27 mouse cellular contexts compared by ENCODE assay signal in genomic region chr4:95020201-95020600, GRCm38 (mm10).
"Had no signal": no experiment of that assay in that cellular context is flagged by ENCODE, and none has a peak within 500 bp of the region (broad histone marks: within the 10 kb centered on the region; RNA-seq: fewer than 3 reads in every experiment).

No protein-coding gene starts in this region.

- H3K4me3 ChIP-seq: embryonic facial prominence, embryonic 10.5 days; embryonic facial prominence, embryonic 12.5 days; embryonic facial prominence, embryonic 13.5 days; embryonic facial prominence, embryonic 15.5 days; erythroblast, embryonic 14.5 days; forebrain, embryonic 10.5 days; forebrain, embryonic 12.5 days; forebrain, embryonic 13.5 days; forebrain, embryonic 15.5 days; gastrocnemius, adult 2 months; heart, adult 2 months had no signal

- H3K27ac ChIP-seq: embryonic facial prominence, embryonic 10.5 days; embryonic facial prominence, embryonic 12.5 days; embryonic facial prominence, embryonic 13.5 days; embryonic facial prominence, embryonic 15.5 days; forebrain, embryonic 10.5 days; forebrain, embryonic 12.5 days; forebrain, embryonic 13.5 days; forebrain, embryonic 15.5 days; gastrocnemius, adult 2 months; heart, adult 2 months had no signal

- H3K27me3 ChIP-seq: embryonic facial prominence, embryonic 12.5 days; embryonic facial prominence, embryonic 13.5 days; embryonic facial prominence, embryonic 15.5 days; forebrain, embryonic 15.5 days had no signal

- H3K4me2 ChIP-seq: embryonic facial prominence, embryonic 12.5 days; embryonic facial prominence, embryonic 13.5 days; embryonic facial prominence, embryonic 15.5 days; forebrain, embryonic 12.5 days; forebrain, embryonic 13.5 days; forebrain, embryonic 15.5 days had no signal

- ATAC-seq: forebrain, embryonic 13.5 days; forebrain, embryonic 14.5 days; forebrain, embryonic 15.5 days; forebrain, embryonic 16.5 days had no signal

- DNase-seq: cerebellum, adult 2 months; cerebellum, adult 8-10 months; cerebellum, adult 9-10 months; cerebellum, adult 9-11 months; cerebellum, postnatal 14 days; cerebellum, postnatal 25 days; cerebellum, postnatal 36 days; embryo, embryonic 11 days; gastrocnemius, adult 2 months; gastrocnemius, postnatal 10 days; gastrocnemius, postnatal 14 days; gastrocnemius, postnatal 25 days; gastrocnemius, postnatal 36 days; heart, adult 18-20 months; heart, adult 2 months had no signal

- H3K9me3 ChIP-seq: embryonic facial prominence, embryonic 10.5 days; embryonic facial prominence, embryonic 12.5 days; embryonic facial prominence, embryonic 13.5 days; embryonic facial prominence, embryonic 15.5 days; forebrain, embryonic 10.5 days; forebrain, embryonic 12.5 days; forebrain, embryonic 13.5 days; forebrain, embryonic 15.5 days had no signal

- H3K36me3 ChIP-seq: embryonic facial prominence, embryonic 10.5 days; embryonic facial prominence, embryonic 12.5 days; embryonic facial prominence, embryonic 13.5 days; embryonic facial prominence, embryonic 15.5 days; forebrain, embryonic 10.5 days; forebrain, embryonic 12.5 days; forebrain, embryonic 15.5 days had no signal

- H3K4me1 ChIP-seq: embryonic facial prominence, embryonic 15.5 days; forebrain, embryonic 13.5 days; forebrain, embryonic 15.5 days had no signal

- H3K9ac ChIP-seq: embryonic facial prominence, embryonic 12.5 days; embryonic facial prominence, embryonic 13.5 days; embryonic facial prominence, embryonic 15.5 days; forebrain, embryonic 12.5 days; forebrain, embryonic 13.5 days; forebrain, embryonic 15.5 days; forebrain, postnatal 0 days had no signal
